Mouse (Mus musculus) v-Abl transformed pro-B cells (cell line): Measurements from ENCODE around the gene Frmd4b.

Experiments used
- in situ Hi-C, 2 experiments: fragments of 400-800 bp; cut with MboI; formaldehyde crosslinking; loops; one replicate each; pipeline ENCODE4 v1.15.1; 2025; ENCODE audit not compliant: unreplicated experiment in 2 of 2

The Frmd4b gene

DNA sequence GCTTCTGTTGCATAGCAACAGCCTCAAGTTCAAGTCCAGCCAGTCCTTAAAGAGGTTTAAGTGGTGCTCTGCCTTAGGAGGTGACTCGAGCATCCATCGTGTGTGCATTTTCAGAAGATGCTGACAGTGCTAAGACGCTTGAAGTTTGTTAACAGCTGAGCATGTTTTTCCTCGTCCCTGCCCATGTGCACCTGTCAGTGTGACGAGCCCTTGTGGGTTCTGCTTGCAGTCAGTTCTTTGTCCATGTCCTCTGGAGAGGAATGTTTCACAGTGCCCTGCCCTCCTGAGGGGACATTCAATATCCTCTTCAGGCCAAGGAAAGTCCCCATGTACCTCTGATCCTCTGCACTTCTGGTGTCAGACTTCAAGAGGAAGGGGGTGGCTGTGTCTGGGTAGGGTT lies 377.2 kb downstream of the Frmd4b start:
- in situ Hi-C loops: no loop called here

DNA sequence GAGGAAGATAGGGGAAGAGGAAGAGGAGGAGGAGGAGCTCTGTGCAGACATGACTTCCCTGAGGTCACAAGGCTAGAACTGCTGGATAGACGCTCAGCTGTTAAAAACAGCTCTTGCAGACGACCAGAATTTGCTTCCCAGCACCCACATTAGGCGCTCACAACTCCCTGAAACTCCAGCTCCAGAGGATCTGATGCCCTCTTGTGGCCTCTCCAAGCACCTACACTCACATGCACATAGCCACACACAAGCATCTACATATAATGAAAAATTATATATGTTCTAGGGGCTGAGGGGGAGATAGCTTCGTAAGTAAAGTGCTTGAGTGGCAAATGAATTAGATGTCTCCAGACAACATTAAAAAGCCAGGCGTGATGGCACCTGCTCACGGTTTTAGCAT lies 378.0 kb downstream of the Frmd4b start:
- in situ Hi-C loops: no loop called here
